Mouse (Mus musculus): ENCODE measurements around the gene Nbas. TPM values are rescaled to one million over a fixed set of nuclear protein-coding genes. Genes with fewer than 3 reads are reported as not detected.

Nbas gene
- total RNA-seq, 1 experiment from 2014 or later, result 18.5 TPM

GRCm38 (mm10) chr12:13598545-13598944, 329.6 kb downstream of the Nbas start:
- ATAC-seq (replicated peaks; ENCODE audit: low read depth, poor library complexity, severe bottlenecking), result no peak

GRCm38 (mm10) chr12:13602414-13602813, 333.5 kb downstream of the Nbas start:
- no peak for ATAC-seq (replicated peaks; ENCODE audit: low read depth, poor library complexity, severe bottlenecking)

DNA sequence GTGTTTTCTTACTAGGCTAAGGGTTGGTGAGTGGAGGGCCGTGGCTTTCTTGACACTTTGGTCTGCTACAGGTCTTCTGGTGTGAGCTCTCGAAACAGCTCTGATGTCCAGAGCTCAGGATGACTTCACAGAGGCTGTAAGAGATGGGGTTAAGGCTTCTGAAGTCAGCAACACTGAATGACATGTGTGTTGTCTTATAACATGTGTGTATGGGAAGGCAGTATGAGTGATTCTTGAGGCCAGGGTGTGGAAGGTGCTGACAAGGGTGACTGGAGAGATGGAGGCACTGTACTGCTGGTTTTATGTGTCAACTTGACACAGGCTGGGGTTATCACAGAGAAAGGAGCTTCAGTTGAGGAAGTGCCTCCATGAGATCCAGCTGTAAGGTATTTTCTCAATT, 338.1 kb downstream of the Nbas start:
- ATAC-seq (replicated peaks; ENCODE audit: low read depth, poor library complexity, severe bottlenecking), result no peak

- no peak for ATAC-seq (replicated peaks; ENCODE audit: low read depth, poor library complexity, severe bottlenecking)
Observed at GRCm38 (mm10) chr12:13609027-13609426, 340.1 kb downstream of the Nbas start.

GRCm38 (mm10) chr12:13613041-13613440, 344.1 kb downstream of the Nbas start:
- no peak for ATAC-seq (replicated peaks; ENCODE audit: low read depth, poor library complexity, severe bottlenecking)

- no peak for ATAC-seq (replicated peaks; ENCODE audit: low read depth, poor library complexity, severe bottlenecking)
Observed at GRCm38 (mm10) chr12:13615661-13616060, 346.7 kb downstream of the Nbas start.

DNA sequence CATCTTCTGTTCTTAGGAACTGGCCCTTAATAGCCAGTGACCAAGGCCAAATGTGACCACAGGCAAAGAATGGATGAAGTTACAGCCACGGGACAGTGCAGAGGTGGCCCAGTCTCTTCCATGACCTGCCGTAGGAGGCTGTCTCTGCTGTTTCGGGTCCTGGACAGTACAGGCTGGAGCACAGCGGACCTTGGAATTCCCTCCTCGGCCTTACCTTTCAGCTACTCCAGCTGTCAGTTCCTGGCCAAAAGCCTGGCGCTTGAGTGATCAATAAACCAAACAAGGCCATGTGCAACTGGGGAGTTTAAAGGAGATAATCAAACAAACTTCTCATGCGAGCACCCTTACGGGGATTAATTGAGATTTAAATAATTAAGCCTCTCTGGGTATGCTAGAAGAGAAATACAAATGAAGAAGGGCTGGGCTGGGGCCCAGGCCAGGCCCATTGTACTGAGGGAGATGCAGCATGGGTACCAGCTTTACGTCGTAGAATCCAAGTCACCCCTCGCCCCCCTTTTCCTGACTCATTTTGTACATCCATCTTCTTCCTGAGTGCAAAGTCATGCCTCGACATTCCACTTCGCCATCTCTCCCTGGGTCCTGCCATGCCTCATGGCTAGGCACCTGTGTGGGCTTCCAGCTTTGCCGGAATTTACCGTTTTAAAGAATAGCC, 353.4 kb downstream of the Nbas start:
- ATAC-seq (replicated peaks; ENCODE audit: low read depth, poor library complexity, severe bottlenecking), result no peak

GRCm38 (mm10) chr12:13626803-13627706, 358.1 kb downstream of the Nbas start:
- no peak for ATAC-seq (replicated peaks; ENCODE audit: low read depth, poor library complexity, severe bottlenecking)

Other genes with a start within 250 kb of the Nbas start
- gene Ddx1, start 19.9 kb upstream of the Nbas start, total RNA-seq (2017), result 212 and 221 TPM in 2 replicates